Mouse (Mus musculus): ENCODE results near the gene Zc2hc1b.

The Zc2hc1b gene

DNA sequence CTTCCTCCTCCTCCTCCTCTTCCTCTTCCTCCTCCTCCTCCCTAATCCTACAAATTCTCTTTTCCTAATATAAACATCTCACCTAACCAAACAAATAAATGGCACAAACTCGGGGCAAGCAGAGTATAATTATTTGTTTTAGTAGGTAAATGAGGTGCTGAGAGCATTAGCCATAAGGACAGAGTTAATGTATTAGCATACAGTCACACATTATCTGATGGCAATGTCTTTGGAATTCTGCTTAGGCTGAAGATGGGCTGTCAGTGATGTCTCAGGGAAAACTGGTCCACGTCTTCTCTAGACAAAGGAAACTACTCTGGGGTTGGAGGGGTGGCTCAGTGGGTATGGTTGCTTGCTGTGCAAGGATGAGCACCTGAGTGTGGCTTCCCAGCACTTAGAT, 6.4 kb downstream of the Zc2hc1b start:
- no peak for DNase-seq (ENCODE audit: low spot score)

DNA sequence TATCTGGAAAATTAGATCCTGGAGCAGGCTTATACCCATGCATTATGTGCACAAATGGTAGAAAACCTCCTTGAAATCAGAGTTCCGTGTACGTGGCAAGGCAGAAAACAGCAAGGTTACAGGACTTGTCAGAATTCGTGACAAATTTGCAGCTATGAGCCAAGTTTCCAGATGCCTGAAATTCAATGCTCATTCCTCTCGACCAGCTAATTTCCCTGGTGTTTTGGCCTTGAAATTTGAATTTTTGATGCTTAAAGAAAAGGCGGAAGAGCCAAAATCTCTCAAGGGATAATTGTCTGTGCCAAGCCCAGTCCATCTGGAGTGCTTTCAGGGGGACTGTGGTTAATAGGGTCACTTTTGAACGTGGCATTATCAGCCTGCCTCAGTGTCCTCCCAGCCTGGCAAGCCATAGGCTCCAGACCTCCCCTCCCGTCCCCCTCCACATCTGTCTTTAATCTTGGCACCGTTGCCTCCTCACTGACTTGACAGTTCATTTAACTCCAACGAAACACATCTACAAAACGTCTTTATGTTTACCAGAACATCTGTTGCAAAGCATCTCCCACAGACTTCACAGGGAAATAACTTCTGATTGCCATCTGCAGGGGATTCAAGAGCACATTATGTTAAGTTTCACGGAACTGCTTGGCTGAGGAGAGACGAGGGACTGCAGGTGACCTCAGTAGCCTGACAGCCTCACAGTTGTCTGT, 6.9 kb downstream of the Zc2hc1b start:
- DNase-seq (ENCODE audit: low spot score): no peak

DNA sequence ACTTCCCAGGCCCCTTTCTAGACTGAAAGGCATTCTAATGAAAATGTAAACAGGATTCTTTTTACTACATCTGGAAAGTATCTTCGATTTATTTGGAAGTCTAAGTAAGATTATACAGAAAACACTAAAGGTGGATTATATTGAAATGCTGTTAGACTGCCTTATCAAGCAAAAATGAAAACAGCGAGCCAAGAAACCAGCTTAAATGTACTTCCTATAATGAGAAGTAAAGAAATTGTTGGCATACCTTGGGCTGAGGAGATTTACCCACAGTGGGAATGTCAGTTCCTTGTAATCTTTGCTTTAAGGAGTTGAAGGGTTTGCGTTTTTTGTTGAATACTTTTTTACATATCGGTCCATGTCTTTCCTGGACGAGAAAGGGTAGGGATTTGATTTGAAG, 9.4 kb downstream of the Zc2hc1b start:
- DNase-seq (ENCODE audit: low spot score): no peak

DNA sequence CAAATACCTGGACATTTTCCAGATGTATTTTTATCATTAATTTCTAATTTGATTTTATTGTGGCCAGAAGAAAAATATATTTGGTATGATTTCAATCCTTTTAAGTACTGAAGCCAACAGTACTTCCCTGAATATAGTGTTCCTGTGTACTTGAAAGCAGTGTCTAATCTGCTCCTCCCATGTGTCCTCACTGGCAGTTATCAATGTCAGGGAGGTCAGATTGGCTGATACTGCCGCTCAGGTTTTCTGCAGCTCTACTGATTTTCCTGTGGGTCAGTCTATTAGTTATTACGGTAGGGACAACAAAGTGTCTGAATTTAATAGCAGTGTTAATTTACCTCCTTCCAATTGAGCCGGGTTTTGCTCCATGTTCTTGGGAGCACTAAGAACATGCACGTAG, 15.8 kb downstream of the Zc2hc1b start:
- DNase-seq (ENCODE audit: low spot score): no peak

DNA sequence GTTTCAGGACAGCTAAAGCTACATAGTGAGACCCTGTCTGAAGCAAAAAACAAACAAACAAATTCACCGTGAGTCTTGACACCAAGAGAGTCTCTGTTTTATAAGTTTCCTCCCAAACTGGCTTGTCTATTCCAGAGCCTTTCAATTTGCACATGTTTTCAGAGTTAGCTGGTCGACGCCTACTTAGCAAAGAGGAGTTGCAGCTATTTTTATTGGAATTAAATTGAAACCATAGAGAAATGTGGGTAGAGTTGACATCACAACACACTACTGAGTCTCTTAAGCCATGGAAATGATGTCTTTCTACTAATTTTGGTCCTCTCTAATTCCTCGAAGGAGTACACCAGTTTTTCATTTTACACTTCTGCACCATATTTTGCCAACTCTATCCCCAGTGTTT, 16.9 kb downstream of the Zc2hc1b start:
- no peak for DNase-seq (ENCODE audit: low spot score)

DNA sequence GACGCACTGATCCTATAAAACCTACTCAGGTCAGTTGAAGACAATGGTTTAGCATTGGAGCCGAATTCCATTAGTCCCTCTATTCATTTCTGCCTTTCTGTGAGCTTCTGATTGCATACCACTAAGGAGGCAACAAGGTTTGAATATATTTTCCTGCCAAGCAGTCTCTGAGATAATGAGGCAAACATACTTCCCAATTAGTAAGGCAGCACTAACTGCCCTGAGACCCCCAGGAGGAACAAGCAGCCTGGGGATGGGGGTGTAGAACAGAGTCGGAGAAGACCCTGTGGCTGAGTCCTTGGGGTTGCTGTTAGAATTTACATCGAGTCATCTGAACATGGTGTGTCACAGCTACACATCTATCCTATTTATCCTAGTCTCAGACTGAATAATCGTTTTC, 22.4 kb downstream of the Zc2hc1b start:
- DNase-seq (ENCODE audit: low spot score): no peak

DNA sequence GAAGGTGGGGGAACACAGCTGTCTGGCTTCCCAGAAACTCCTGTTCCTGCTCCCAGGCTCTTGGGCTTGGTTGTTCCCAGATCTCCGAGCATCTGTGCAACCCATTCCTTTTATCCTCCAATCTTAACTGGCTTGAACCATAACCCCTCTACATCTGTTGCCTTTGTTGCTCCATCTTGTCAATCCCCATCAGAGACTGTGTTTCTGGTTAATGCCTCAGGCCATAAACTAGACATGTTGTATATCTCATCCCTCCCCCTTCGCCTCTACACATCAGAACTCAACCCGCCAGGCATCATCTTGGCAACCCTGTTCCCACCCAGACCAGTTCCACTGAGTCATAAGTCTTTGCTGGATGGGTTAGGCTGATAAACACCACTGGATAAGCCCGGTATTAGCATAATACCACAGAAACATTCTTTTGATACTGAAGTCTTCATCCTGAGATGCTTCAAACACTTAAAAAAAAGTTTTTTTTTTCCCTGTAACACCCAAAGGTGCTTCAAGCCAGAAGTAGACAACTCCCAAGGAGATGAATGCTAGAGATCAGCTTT, 24.9 kb downstream of the Zc2hc1b start:
- no peak for DNase-seq (ENCODE audit: low spot score)

DNA sequence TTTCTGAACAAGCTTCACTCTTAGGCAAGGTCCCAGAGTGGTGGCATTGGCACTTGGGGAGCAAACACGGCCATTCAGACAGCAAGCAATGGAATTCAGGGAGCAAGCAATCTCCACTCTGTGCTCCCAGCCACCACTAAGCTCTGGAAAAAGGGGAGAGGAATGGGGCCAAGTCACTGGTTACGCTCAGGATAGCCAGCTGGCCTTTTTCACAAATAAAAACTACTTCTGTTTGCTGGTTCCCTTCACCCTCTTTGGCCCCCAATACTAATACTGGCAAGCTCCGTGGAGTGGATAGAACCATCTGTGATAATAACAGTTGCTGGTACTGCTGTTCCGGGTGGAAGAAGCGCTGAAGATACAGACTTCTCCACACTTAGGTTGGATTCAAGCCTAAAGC, 26.5 kb downstream of the Zc2hc1b start:
- no peak for DNase-seq (ENCODE audit: low spot score)

DNA sequence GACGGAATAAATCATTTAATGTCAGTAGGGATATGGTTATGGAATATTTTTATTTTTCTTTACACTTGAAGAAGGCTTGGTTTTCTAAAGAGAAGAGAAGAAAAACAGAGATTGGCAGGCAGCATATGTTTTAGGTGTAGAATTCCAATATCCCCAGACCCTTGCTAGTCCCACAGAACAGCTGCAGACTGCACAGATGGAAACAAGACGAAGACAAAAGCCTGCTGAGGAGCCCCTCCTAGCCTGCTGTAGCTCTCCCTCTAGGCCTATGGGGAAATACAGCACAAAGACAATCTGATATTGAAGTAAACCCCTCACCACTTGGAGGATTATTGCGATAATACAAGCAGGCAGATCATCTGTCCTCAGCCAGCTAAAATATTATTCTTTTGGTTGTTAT, 27.4 kb downstream of the Zc2hc1b start:
- no peak for DNase-seq (ENCODE audit: low spot score)

DNA sequence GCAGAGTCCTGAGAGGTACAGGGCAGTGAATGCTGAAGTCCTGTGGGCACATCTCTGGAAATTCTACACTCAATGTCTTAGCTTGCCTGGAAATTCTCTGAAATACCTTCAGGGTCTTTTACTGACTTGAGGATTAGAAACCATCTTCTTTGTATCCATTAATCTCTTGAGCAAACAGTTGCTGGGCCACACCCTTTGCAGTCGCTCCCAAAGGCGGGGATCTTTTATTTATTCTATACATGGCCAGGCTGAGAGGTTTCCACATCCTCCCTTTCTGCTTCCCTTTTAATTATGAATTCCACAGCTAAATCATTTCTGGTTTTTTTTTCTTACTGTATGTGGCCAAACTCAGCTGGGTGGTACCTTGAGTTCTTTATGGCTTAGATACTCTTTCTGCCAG, 37.4 kb downstream of the Zc2hc1b start:
- no peak for DNase-seq (ENCODE audit: low spot score)

DNA sequence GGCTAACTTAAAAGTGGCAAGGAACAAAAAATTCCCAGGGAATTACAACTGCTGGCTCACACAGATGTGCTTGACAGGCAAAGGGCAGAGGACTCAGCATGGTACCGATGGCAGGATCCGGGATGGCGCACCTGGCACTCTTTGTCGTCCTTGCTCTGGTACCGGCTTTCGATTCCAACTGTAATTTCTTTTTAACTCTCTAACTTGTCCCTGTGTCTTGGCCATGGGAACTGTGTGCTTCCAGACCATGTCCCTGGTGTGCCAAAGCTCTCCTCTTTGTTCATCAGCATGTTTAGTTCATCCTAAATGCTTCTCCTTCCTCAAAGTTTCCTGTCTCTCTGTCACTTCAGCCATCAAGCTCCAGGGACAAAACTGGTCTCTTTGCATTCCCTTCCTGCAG, 39.9 kb downstream of the Zc2hc1b start:
- DNase-seq (ENCODE audit: low spot score): no peak

DNA sequence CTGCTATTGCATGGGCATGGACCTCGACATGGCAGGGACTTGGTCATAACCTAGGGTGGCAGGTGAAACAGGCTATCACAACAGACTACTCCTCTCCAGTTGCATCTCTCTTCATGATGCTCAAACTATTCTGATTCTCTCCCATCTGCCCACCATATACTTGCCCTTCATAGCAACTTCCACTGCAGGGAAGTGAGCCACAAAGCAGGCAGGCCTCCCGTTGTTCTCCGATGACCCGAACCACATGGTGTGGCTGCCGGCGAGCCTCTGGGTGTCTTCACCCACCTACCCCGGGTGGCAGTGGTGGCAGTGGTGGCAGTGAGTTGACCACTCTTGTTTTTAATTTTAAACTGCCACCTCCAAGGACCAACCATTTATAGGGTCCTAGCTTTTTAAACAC, 42.1 kb downstream of the Zc2hc1b start:
- no peak for DNase-seq (ENCODE audit: low spot score)

DNA sequence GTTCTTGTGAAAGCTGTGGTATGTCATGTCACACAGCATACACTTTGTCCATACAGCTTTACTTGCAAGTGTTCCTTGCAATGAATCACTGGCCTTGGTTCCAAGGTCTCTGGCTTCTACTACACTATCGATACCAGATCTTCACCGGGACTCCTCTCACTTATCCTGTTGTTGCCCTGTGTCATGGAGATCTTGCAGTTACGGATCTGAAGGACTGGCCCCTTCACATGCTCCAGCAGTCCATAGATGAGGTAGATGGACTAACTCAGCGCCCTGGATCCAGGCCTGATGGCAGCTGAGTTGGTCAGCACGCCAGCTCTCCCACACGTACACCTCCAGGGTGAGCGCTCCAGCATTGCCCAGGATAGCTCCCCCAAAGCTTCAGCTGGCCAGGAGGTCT, 42.5 kb downstream of the Zc2hc1b start:
- no peak for DNase-seq (ENCODE audit: low spot score)

DNA sequence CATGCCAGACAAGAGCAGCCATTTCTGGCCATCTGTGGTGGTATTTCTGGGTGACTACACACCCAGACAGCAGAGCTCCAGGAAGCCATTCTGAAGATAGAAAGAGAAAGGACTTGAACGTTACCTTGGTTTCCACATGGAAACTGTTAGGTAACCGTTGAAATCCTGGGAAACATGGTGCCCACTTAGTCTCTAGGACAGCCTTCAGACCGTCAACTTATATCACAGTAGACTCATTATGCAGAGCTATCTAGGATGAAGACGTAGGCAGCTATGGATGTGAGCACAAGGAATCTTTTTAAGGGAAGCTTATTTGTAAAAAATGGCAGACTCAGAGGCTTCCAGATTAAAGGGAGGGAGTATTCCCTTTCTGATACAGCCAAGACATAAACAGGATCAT, 44.0 kb downstream of the Zc2hc1b start:
- no peak for DNase-seq (ENCODE audit: low spot score)

DNA sequence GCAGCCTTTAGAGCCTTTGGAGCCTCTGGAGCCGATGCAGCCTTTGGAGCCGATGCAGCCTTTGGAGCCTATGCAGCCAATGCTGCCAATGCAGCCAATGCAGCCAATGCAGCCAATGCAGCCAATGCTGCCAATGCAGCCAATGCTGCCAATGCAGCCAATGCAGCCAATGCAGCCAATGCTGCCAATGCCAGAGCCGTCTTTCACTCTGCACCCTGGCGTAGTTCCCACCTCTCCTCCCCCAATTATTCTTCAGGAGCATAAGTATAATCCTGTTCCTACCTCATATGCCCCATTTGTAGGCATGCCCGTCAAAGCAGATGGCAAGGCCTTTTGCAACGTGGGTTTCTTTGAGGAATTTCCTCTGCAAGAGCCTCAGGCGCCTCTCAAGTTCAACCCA, 49.9 kb downstream of the Zc2hc1b start:
- no peak for DNase-seq (ENCODE audit: low spot score)

DNA sequence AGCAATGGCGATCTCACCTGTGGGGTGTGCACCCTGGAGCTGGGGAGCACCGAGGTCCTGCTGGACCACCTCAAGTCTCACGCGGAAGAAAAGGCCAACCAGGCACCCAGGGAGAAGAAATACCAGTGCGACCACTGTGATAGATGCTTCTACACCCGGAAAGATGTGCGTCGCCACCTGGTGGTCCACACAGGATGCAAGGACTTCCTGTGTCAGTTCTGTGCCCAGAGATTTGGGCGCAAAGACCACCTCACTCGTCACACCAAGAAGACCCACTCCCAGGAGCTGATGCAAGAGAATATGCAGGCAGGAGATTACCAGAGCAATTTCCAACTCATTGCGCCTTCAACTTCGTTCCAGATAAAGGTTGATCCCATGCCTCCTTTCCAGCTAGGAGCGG, 50.5 kb downstream of the Zc2hc1b start:
- DNase-seq (ENCODE audit: low spot score): no peak

DNA sequence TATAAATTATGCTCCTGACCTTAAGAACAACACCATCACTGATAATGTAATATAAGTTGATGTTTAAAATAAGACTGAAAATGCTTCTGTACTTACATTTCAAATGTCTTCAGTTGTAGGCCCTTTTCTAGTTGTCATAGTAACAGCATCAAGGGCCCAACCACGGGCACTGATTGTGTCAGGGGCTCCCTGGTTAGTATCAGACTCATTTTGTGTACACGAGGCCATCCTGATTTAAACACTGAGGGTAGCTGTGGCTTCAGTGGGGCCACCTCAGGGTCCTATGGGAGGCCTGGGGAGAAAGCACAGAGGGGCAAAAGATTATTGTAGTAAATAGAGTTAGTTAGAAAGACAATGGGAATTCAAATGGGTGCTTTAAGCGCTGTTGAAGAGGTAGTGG, 52.0 kb downstream of the Zc2hc1b start:
- no peak for DNase-seq (ENCODE audit: low spot score)

DNA sequence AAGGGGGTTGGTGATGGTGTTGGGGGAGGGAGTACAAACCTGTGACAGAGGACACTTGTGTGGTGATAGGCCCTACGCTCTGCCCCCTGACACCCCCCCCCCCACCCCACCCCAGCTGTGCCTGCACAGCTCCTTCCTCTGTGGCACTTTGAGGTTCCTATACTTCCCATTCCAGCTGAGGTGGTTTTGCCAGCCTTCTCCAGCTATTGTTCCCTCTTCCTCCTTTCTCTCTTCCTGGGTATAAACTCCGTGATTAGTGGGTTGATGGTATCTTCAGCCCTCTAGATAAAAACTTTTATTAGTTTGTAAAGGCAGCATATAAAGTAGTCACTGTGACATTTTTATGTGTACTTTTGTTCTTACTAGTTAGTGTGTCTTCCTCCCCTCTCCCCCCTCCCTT, 58.5 kb downstream of the Zc2hc1b start:
- no peak for DNase-seq (ENCODE audit: low spot score)

DNA sequence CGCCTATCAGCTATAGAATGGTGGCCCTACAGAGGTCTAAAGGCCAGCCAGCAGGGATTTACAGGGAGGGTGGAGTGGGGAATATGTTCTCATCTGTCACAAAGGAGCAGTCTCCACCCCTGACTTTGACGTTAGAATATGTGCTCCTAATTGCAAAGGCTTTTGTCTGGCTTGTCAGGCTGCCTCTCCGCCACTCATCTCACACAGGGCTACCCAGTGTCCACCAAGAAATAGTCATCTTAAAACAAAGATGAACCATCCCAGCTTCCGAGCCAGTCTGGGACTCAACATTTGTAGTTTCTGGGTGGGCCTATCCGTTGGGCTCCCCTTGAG, 59.1 kb downstream of the Zc2hc1b start:
- DNase-seq (ENCODE audit: low spot score): no peak

DNA sequence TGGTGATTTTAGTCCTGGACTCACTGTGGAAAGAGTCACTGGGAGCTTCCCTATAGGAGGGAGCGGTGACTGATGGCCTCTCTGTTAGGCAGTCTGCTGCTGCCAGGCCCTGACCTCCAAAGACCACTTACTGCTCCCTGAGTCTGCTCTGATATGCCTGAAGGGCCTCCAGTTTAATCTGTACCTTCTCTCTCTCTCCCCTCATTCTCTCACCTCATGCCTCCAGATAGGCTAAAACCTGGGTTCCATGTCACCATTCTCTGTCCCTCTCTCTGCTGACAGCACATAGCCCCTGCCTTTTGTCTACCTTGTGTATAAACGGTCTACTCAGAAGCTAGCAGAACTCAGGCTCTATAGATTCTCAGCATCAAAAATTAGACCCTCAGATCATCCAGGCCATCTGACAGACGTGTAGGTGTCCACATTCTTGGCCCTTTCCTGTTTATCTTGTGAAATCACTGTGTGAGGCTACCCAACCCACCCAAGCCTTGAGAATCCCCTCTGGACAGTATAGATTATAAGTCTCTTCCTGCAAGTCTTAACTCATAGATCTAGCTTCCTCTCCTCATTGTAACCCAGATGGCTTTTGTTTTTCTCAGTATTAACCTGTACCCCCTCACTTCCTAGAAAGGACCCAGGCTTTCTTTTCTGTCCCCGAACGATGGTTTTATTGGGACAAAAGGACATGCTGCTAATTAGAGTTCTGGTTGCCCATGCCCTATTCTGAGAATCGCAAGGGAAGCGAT, 59.6 kb downstream of the Zc2hc1b start:
- DNase-seq (ENCODE audit: low spot score): no peak

DNA sequence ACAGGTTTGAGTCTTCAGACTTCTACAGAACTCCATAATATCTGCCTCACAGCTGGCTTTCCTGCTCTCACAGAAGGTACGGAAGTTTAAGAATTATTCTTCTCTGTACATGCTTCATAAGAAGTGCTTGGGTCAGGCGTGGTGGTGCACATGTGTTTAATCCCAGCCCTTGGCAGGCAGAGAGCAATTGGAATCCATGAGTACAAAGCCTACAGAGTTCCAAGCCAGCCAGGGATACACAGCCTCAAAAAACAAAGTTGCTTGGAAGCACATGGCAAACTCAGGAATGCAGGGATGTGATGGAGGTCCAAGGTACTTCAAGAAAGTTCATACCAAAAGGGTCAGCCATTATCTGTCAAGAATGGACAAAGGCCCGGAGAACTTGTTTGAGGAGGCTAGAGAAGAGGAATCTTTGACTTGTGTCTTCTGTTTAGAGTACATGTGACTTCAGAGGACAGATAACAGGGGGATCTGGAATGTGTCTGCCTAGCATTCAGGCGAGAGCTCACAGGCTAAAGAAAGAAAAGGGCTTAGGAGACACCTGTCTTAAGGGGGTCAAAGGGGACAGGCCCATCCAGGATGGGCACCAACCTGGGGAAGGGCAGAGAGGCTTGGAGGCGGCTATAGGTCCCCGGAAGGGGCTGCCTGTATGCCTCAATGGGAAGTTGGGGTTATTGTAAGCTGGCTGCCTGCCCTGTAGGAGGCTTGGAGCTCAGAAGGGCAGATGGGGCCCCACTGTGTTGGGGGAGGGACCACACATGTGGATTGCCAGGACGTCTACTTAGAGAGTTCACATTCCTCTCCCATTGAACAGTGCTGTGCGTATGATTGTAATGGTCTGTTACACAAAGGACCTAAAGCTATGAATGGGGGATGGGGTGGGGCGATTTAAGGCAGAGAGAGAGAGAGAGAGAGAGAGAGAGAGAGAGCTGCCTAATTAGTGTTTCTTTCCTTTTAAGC, 60.8 kb downstream of the Zc2hc1b start:
- DNase-seq (ENCODE audit: low spot score): no peak

DNA sequence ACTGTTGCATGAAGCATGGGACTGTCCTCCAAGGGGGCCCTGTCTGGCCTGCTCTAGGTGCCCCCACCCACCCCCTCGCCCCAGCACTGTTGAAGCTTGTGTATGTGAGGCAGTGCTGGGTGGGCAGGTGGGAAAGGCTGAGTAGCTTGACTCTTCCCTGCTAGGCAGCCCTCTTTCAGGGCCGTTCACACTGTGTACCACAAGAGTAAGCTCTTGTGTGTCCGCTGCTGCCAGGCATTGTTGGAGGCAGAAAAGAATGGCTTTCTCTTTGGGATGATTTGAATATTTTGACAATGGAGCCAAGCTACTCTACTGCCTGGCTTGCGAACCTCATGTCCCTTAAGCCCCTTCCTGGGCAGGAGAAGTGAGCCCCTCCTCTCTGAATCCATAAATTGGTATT, 62.8 kb downstream of the Zc2hc1b start:
- no peak for DNase-seq (ENCODE audit: low spot score)

DNA sequence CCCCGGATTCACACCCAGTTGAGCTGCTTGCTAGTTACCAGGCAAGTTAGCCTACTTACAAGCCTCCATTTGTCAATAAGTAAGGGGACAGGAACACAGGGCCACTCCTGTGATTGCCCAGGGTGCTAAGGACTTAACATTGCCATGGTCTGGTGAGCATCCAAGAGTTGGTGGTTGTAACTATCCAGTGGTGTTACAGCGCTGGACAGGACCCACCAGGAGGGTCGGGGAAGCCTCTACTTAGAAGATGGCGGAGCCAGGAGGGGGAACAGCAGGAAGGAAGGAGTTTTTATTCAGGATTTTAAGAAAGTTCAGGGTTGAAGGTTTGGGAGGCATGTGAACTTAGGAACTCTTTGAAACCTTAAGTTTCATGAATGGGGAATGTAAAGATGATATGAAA, 64.2 kb downstream of the Zc2hc1b start:
- no peak for DNase-seq (ENCODE audit: low spot score)

Data from urinary bladder, postnatal 25 days (tissue).